Mouse (Mus musculus) embryonic facial prominence, embryonic 13.5 days (tissue): ENCODE results near the gene Plekhm3. TPM values are rescaled to one million over a fixed set of nuclear protein-coding genes. Genes with fewer than 3 reads are reported as not detected.

Experiments used
- polyA plus RNA-seq: library from polyadenylated mRNA; unstranded; fragments of >200 nt; fragmentation: Nextera tagmentation; extraction: Ambion mirVana; gene quantifications from 2 replicates; pipeline ENCODE4 v1.2.1, GENCODE M21; 2015

Plekhm3 gene
- polyA plus RNA-seq, 1 experiment from 2014 or later = 8.7 TPM

Other genes with a start within 250 kb of the Plekhm3 start
- gene Fzd5, start 219.1 kb downstream of the Plekhm3 start, polyA plus RNA-seq = 1.1 and 2.0 TPM in 2 replicates
- 0.29 TPM in 1 of 2 replicates, not detected in the other for gene Akr1cl, start 75.9 kb upstream of the Plekhm3 start, polyA plus RNA-seq
- gene Cryge, start 94.3 kb upstream of the Plekhm3 start, polyA plus RNA-seq = not detected in 2 replicates
- gene Crygd, start 106.6 kb upstream of the Plekhm3 start, polyA plus RNA-seq = not detected in 2 replicates
- not detected in 2 replicates for gene Crygc, start 116.9 kb upstream of the Plekhm3 start, polyA plus RNA-seq
- 0.76 and 0.94 TPM in 2 replicates for gene Crygb, start 125.5 kb upstream of the Plekhm3 start, polyA plus RNA-seq
- gene Cryga, start 146.5 kb upstream of the Plekhm3 start, polyA plus RNA-seq = not detected in 2 replicates
- gene Gm28845, start 162.7 kb upstream of the Plekhm3 start, polyA plus RNA-seq = not detected in 2 replicates
- 0.15 and 0.80 TPM in 2 replicates for gene D630023F18Rik, start 166.4 kb upstream of the Plekhm3 start, polyA plus RNA-seq
- 148 and 152 TPM in 2 replicates for gene Idh1, start 229.7 kb upstream of the Plekhm3 start, polyA plus RNA-seq
- 11.2 and 12.0 TPM in 2 replicates for gene Pikfyve, start 229.9 kb upstream of the Plekhm3 start, polyA plus RNA-seq